Mouse (Mus musculus) layer of hippocampus, postnatal 36 days (tissue): ENCODE measurements around the gene Mcrip2. TPM values are rescaled to one million over a fixed set of nuclear protein-coding genes. Genes with fewer than 3 reads are reported as not detected.
"Not testable (repeated sequence)": the region's sequence is repeated elsewhere in the genome, so short reads cannot be mapped to it uniquely, and the experiment has no call there.

Source experiments
- DNase-seq, 2 experiments: peaks; one replicate each; pipeline ENCODE4 v3.0.0; 2022
- total RNA-seq, 2 experiments: library from RNA; stranded (reverse); gene quantifications; 2 replicates each; pipeline ENCODE4 v1.2.3; 2021

Gene Mcrip2
- total RNA-seq, 2 experiments from 2014 or later, result 25.4 to 28.9 TPM

DNA sequence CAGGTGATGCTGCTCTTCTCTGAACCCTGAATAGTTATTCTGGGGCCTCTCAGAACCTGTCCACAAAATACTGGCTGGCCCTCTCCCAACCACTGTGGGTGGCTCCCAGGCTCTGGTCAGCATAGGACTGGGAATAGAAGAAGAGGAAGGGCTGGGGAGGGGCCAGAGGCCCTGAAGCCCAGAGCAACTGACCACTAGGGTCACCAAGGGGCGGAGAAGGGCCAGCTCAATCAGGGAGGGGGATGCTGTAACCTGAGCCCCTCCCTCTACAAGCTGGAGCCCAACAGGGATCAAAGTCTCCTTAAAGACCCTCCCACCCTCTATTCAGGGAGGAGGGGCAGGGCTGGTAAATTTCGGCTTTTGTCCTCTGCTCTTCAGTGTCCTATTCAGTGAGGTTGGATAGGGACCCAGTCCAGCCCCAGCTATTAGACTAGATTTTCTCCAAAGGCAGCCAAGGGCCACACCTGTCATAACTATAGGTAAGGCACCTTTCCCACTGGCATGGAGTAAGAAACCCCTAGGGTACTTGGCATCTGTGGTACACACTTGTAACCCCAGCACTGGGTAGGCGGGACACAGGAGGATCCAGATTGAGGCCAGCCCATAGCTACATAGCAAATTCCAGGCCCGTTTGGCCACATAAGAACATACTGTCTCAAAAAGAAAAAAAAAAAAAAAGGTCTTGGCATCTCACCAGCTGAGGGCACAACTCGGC, 11.8 kb upstream of the Mcrip2 start, which contains the start of gene Wfikkn1:
TSS of gene Wfikkn1 (minus strand) at position 663 of the 715 bp plus-strand sequence.
- no peak for DNase-seq

DNA sequence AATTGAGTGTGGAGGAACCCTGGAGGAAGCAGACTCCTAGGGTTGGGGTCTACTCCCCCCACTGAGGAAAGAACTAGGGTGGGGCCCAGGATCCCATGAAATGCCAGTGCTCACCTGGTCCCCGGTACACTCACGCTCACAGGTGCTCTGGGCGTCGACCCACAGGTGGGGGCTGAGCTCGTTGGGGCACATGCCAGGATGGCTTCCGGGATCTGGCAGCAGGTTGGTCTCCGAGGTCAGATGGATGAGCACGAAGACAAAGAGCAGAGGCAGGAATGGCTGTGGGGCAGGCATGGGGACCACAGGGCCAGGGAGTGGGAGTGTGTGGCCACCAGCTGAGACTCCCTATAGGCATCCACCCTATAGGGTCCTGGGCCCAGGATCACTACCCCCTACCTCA, 11.2 kb upstream of the Mcrip2 start:
- no peak for DNase-seq

DNA sequence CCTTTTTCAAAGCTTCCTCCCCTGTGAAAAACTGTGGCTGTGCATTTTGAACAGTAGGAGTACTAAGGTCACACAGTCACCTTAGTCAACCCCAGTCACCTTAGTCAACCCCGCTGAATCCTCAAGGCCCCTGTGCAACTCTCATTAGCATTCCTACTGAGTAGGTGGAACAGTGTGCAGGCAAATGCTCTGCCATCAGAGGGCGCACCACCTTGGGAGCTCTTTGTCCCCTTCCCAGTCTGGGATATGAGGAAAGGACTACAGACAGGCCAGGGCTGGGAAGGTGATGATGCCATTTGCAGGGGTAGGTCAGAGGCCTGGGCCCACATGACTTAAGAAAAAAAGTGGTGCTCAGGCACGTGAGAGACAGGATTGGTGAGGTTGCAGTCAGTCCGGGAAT, 10.7 kb upstream of the Mcrip2 start:
- no peak for DNase-seq

DNA sequence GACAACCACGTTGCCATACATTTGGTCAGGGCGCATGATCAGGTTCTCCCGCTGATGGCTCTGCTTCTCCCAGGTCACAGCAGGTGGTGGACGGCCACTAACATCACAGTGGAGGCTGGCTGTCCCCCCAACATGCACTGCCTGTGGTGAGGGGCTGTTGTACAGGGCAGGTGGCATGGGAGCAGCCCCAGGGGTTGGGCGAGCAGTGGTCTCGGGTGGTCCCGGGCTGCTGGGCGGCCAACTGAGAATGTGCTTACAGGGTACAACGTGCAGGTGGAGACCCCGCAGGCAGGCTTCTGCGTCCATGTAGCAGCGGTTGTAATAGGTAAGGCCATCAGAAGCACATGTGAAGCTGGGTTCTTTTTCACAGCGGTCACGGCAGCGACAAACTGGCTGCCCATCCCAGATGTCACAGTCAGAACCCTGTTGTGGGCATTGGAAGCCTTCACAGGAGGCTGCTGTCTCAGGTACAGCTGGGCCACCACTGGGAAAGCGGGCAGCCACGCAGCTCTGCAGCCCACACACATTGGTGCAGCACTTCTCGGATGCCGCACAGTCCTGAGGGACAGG, 10.1 kb upstream of the Mcrip2 start:
- no peak for DNase-seq

DNA sequence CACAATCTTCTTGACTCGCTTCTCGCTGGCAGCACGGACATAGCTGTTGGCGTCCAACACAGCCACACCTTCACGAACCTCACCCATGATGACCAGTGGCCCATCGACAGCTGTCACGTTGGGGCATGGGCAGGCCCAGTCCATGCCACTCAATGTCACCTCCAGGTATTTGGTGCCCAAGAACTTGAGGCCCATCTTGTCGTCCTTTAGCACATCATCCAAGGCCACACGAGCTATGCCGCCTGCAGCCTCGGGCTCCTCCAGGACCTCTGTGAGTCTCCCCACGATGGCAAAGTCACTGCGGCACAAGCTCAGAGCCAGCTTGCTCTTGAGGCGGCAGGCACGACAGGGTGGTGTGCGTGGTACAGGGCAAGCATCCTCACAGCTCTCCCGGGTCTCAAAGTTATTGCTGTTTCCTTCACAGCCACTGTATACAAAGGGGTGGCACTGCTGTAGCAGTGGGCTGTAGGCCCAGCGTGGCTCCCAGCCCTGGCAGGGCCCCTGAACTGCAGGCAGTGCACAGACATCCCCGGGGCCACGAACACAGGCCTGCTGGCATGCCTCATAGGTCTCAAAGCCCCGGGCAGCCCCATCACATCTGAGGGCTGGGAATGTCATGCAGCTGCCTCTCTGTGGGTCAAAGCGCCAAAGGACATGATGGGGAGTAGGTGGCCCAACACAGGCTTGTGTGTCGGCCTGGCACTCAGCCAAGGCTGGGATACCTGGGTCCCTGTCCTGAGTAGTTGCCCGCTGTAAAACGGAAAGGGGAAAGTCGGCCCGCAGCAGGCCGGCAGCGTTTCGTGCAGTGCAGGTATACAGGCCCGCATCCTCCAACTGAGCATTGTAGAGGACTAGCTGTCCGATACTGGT, 9.4 kb upstream of the Mcrip2 start:
- DNase-seq, result no peak

DNA sequence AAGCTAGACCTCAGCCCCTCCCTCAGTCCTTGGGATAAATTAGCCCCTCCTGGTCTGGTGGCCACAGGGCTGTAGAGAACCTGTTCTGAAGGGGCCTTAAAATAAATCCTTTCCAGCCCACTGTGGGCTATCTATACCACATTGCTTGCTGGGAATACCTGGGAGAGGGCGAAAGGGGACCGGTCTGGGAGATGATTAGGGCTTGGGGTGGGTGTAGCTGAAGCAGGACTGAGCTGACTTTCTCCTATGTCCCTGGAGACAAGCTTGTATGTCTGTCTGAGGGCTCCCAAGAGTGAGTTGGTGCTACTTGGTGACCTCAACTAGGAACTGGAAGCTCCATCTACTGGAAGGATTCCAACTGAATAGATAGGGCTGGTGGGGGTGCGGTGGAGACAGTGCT, 8.5 kb upstream of the Mcrip2 start:
- DNase-seq, result no peak

DNA sequence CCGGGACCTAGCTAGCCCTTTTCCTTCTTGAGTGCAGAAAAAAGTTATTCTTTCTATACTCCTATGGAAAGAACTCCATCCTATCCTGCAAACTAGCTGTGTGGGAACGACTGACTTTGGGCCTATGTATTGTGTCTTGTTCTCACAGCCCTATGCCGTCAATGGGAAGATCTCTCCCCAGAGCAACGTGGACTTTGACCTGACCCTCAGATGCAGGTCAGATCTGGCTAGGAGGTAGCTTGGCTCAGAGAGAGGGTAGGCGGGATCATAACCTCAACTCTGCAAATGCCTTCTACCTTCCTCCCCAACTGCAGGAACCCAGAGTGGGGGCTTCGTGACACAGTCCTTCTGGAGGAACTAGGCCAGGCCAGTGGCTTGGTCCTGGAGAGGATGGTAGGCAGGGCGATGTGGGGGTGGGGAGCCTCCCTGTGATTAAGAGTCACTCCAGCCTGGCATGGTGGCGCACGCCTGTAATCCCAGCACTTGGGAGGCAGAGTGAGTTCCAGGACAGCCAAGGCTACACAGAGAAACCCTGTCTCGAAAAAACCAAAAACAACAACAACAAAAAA, 7.9 kb upstream of the Mcrip2 start:
- no peak for DNase-seq

DNA sequence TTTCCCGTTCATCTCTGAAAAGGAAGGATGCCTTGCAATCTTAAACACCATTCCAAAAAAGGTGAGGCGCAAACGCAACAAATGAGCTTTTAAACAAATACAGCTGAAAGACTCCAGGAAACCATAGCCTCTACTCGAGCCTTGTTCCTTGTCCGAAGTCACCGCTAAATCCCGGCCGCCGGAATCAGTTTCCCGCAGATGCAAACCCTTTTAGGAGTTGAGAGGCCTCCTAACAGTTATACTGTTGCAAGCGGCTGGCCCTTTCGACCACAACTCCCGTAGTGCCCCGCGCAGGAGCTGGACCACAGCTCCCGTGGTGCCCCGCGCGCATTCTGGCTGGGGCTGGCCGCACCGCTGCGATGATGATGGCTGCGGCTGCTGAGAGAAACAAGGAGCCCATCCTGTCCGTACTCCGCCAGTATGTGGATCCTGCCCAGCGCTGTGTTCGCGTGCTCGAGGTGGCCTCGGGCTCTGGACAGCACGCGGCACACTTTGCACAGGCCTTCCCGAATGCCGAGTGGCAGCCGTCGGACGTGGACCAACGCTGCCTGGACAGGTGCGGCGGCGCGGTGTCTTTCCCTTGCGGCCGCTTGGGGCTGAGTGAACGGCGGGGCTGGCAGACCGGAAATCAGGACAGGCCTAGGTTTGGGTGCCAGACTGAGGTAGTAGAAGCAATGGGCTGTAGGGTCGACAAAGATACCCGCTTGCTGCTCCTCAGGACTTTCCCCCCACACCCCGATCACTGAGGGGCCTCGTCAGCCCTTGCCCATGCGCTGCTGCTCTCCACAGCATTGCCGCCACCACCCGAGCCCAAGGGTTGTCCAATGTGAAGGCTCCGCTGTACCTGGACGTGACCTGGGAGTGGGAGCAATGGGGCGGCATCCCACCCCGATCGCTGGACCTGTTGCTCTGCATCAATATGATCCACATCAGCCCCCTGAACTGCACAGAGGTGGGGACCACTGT, 6.9 kb upstream of the Mcrip2 start:
- DNase-seq, result peak; percentile 89 to 91

DNA sequence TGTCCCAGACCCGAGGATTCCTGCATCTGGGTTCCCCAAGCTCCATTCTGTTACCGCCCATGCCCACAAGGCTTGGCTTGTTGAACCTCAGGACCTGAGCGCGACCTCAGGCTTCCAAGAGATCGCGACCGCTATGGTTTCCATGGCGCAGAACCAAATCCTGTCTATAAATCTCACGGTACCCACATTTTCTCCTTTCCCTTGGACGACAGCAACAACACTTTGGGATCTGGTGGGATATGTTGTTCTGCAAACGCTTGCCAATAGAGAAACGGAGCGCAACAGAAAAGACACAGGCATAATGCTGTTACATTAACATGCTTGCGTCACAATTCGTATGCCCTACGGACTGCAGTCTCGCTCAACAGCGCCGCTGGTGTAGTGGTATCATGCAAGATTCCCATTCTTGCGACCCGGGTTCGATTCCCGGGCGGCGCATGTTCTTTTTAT, 6.2 kb upstream of the Mcrip2 start, which contains the start of gene Mettl26:
TSS of gene Mettl26 (plus strand) at position 354 of the 450 bp plus-strand sequence.
- peak; percentile 96 to 98 for DNase-seq

DNA sequence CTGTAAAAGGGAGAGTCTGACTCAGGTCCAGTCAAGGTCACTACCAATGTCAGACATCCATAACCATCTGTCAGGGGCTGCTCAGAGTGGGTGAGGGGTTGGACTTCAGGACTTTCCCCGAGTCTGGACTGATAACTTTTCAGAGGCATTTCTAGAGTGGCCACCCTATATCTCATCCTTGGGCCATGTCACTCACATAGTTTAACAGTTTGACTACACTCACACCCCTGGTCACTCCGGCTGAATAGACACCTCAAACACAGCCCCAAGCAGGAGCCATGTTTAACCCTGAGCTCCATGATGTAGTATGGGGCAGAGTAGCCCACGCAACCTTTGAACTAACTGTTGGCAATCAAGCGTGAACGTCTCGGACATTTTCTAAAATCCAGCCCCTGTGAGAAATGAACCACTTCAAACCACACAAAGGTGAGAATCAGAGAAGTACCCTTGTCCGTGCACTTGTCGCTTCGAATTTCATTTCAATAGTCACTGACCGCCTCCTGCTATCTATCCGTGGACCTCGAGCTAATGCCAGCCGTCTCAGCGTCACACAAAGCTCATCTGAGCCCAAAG, 5.7 kb upstream of the Mcrip2 start:
- DNase-seq, result no peak

DNA sequence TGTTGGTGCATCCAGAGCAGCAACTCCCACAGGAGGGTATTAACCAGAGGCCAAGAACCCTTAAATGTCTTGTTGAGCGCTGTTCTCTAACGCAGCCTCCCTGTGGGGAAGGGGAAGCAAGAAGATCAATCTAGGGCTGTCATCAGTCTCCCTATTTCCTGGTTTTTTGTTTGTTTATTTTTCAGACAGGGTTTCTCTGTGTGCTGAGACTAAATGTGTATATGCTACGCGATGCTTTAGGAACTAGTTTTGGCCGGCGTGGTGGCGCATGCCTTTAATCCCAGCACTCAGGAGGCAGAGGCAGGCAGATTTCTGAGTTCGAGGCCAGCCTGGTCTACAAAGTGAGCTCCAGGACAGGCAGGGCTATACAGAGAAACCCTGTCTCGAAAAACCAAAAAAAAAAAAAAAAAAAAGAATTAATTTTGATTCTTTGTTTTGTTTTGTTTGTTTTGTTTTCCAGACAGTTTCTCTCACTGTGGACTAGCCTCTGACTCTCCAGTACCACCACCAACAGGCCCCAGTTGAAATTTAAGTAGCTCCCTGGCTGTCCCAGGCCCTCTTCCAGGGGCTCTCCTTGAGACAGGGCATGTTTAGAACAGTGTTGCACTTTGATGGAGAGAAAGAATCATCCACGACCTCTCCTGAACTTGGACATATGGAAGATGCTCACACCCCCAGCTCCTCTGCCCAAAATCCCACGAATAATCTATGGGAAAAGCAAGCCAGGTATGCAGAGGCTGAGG, 5.0 kb upstream of the Mcrip2 start:
- DNase-seq, result no peak

DNA sequence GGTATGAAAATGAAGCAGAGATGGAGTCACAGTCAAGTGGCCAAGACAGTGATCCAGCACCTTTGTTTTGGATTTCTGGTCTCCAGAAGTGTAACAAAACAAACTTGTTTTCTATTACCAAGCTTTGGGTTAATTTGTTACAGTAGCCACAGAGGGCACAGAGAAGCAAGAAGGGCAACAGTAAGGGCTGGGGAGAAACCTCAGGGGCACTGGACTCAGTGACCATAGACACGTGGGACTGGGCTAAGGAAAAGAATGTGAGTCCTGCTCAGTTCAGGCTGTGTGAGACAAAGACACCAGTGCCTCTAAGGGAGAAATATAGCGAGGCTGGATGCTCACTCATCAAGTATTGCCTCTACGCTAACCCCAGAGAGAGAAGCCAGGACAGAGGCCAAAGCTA, 4.1 kb upstream of the Mcrip2 start:
- DNase-seq, result no peak

DNA sequence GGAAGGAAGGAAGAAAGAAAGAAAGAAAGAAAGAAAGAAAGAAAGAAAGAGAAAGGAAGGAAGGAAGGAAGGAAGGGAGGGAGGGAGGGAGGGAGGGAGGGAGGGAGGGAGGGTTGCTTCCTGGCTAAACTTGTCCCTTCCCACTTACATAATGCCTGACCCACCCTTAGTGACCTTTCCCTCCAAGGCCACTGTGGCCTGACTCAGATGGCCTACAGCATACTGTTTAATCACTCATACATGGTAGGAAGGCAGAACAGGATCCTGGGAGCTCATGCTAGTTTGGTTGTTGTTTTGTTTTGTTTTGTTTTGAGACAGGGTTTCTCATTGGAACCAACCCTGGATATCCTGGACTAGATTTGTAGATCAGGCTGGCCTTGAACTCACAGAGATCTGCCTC, 3.0 kb upstream of the Mcrip2 start:
- not testable (repeated sequence) for DNase-seq

DNA sequence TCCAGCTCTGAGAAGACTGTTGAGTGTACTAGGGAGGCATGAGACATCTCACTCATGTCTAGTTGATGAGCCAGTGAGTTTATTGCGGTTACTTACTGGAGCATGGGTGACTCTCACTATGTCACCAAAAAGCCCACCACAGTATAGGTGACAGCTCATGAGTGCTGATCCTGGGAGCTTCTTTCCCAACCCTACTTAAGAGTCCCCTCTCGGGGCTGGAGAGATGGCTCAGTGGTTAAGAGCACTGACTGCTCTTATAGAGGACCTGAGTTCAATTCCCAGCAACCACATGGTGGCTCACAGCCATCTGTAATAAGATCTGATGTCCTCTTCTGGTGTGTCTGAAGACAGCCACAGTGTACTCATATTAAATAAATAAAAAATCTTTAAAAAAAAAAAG, 1.4 kb upstream of the Mcrip2 start:
- no peak for DNase-seq

DNA sequence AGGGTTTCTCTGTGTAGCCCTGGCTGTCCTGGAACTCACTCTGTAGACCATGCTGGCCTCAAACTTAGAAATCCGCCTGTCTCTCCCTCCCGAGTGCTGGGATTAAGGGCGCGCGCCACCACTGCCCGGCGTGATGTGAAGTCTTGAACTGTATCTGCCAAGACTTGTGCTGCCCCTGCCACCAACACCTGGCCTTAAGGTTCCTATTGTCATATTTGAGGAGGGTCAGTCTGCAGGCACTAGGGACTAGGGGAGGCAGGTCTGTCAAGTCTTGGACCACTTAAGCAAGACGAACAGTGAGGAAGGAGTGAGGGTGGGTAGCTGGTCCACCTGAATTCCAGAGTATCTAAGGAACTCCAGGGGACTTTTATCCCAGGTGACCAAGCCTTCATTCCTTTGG, 934 bp upstream of the Mcrip2 start:
- no peak for DNase-seq

DNA sequence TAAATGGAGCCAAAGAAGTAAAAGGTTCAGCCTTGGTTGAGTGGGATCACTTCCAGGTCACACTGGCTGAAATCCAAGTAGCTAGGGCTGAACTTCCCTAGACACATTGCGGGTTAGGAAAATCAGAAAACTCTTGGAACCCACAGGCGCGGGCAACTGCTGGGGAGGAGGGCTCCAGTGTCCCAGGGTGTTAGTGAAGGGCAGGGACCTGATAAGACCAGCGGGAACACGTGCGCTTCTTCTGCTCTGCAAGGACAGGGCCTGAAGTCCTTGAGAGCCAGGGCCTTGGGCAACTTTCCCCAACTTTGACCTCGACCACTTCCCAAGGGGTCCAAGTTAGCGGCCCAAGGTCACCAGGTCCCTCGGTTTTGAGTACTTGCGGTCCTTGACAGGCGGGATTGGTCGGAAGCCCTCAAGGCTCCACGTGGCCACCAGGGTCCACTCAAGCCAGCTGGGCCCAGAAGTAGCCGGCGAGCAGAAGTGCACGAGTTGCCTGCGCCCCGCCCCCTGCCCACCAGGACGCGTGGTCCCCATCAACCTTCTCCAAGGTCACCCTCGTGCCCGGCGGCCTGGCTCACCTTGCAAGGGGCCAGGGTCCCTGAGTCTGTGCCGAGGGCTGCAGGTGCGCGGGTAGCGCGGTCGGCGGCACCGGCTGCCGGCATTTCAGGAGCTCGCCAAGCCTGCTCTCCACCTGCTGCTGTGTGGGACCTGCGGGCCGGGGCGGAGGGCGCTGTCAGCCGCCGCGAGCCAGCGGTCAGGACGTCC, 546 bp downstream of the Mcrip2 start:
- no peak for DNase-seq

DNA sequence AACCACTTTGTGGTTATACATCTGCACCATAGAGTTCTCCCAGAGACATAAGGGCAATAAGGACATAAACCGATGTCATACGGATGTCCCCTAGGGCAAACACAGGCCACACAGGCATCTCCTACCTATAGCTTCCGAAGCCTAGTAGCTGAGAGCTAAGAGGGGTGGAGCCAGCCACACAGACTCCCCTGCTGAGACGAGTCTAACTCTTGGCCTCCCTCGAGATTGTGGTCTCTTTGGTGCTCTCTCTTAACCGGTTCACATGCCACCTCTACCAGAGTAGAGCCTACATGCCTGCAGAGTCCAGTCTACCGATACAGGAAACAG, 1.1 kb downstream of the Mcrip2 start:
- DNase-seq, result no peak

DNA sequence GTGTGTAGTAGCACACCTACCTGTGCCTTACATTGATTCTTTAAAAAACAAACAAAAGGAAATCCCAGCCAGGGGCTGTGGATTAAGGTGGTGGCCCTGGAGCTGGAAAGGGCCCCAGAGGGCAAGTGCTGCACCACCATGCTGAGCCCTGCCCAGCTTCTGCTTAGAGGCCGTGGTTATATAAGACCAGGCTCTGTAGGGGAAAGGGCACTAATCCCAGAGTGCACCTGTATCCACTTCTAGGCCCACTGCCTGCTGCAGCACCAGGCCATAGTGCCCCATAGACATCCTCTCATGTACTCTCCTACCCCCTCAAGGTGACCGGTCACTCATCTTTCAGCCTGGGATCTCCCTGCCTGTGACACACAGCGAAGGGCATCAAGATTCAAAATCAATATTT, 2.4 kb downstream of the Mcrip2 start:
- no peak for DNase-seq

DNA sequence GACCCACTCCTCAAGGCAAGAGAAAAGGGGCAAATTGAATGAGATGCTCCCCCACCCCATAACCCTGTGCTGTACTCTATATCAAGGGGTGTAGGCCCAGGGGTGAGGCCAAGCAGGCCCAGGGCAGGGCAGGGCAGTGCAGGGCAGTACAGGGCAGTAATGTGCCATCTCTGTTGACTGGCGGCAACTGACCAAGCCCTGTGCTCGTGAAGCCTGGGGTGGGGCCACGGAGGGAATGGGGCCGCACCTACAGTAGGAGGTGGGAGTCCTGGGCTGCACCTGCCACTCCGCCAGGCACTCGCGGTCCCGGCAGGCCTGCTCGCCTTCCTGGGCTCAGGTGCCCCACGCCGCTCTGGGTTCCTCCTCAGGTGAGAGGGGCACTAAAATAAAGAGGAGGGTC, 3.3 kb downstream of the Mcrip2 start:
- no peak for DNase-seq

DNA sequence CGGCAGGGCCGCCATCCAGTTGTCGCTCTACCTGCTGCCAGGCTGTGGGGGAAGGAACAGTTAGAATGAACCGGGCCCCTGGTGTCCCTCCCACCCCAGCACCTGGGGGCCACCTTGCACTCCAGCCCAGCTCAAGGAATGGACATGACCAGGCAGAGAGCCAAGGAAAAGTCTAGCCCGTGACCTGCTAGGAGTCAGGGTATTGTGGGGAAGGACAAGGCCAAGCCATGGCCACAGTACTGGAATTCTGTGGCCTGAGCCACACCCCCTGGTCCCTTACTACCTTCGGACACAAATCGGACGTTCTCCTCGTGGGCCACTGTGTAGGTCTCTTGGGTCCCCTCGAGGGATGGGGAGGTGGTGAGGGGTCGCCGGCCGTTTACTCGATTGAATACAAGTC, 4.3 kb downstream of the Mcrip2 start:
- no peak for DNase-seq
